Mouse (Mus musculus): ENCODE results near the gene Rpl36al.

- TF ChIP-seq EP300 (IDR thresholded peaks at IDR 0.05) = no peak
- TF ChIP-seq CTCF (IDR thresholded peaks at IDR 0.05) = peak; percentile 59
These were observed 27.2 kb upstream of the Rpl36al start for GRCm38 (mm10) chr12:69211057-69211456.

Data from lung, postnatal 0 days (tissue).